Mouse (Mus musculus) brain, embryonic 14.5 days (tissue): ENCODE results near the gene Olfr15.

ENCODE experiments used
- CTCF ChIP-seq: fragments of 200-500 bp; IDR thresholded peaks from 2 replicates; pipeline ENCODE4 v1.5.1; 2012; ENCODE audit warnings: inconsistent platforms, mild to moderate bottlenecking, moderate library complexity, borderline replicate concordance; ENCODE audit not compliant: insufficient read depth, insufficient read length; ENCODE audit errors: extremely low read depth
- POLR2A ChIP-seq: fragments of 200-500 bp; IDR thresholded peaks from 2 replicates; pipeline ENCODE4 v1.6.1; 2012; ENCODE audit warnings: mild to moderate bottlenecking, inconsistent platforms, borderline replicate concordance; ENCODE audit not compliant: poor library complexity, insufficient read depth, insufficient read length, severe bottlenecking; ENCODE audit errors: extremely low read depth

DNA sequence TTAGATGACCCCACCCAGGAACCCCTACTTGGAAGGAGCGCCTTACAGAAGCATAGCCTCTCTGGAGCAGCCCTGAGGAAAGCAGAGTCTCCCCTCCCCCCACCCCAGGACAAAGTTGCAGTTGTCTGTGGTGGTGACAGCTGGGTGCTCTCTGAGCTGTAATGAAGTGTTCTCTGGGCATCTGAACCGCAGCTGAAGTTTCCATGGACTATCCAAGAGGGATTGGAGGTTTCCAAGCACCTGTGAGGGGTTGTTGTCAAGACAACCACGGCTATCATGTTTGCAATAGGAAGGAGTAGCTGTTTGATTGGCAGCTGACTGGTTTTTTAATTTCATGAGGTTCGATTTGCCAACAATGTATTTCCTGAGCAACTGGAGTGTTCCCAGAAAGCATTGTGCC, 12.3 kb downstream of the Olfr15 start:
- TF ChIP-seq POLR2A (no peak), CTCF (no peak)
